In genomic region chr12:30362306-30362705, GRCm38 (mm10) we compare ENCODE assay signal across 22 mouse cellular contexts. TPM values are rescaled to one million over a fixed set of nuclear protein-coding genes. Genes with fewer than 3 reads are reported as not detected.
DNase-seq lines count a peak whose midpoint lies in the region; TF ChIP-seq lines count a peak whose summit lies in the region.
"Had no signal": no experiment of that assay in that cellular context is flagged by ENCODE, and none has a peak within 500 bp of the region (broad histone marks: within the 10 kb centered on the region; RNA-seq: fewer than 3 reads in every experiment).

No protein-coding gene starts in this region.

- no peak overlapping the region for H3K4me3 ChIP-seq in heart, adult 2 months
- H3K4me3 ChIP-seq: embryonic facial prominence, embryonic 10.5 days; embryonic facial prominence, embryonic 12.5 days; forebrain, embryonic 13.5 days; forebrain, embryonic 15.5 days had no signal

- no peak for TF ChIP-seq CTCF in heart, adult 2 months (IDR thresholded peaks at IDR 0.05)

- no peaks in the 10 kb centered on the region for H3K4me1 ChIP-seq in heart, adult 2 months (ENCODE audit: control insufficient read depth, insufficient read depth, low read length)
- H3K4me1 ChIP-seq: embryonic facial prominence, embryonic 10.5 days; embryonic facial prominence, embryonic 12.5 days; forebrain, embryonic 13.5 days; forebrain, embryonic 15.5 days had no signal

- intact Hi-C loops in heart, adult 2 months (cut with DNase I), result no loop called here

- no peak for TF ChIP-seq EP300 in heart, adult 2 months (IDR thresholded peaks at IDR 0.05; ENCODE audit: insufficient read depth, low read depth, low read length)

- DNase-seq in heart, adult 11 months, result peak; percentile 45
- DNase-seq in heart, adult 2 months, result no peak
- DNase-seq in kidney, adult 9 months, result peak; percentile 41
- no peak for DNase-seq in kidney, adult 11 months
- DNase-seq in yolk sac, embryonic 10.5 days (ENCODE audit: low spot score), result peak; percentile 16
- DNase-seq: adrenal gland, adult 8-10 months; adrenal gland, postnatal 14 days; adrenal gland, postnatal 36 days; B cell, adult 2 months; cerebellum, adult 11-12 months; cerebellum, adult 2 months; cerebellum, adult 9-10 months; cerebellum, postnatal 10 days; cerebellum, postnatal 25 days had no signal

- WGBS in heart, adult 2 months, result 64% methylated on average over 2 of the region's 2 CpGs

- no peaks in the 10 kb centered on the region for H3K36me3 ChIP-seq in heart, adult 2 months (ENCODE audit: control insufficient read depth, insufficient read depth, low read length)
- H3K36me3 ChIP-seq: embryonic facial prominence, embryonic 10.5 days; embryonic facial prominence, embryonic 12.5 days; forebrain, embryonic 15.5 days; G1E had no signal

- no peak overlapping the region for H3K27ac ChIP-seq in heart, adult 2 months
- H3K27ac ChIP-seq: embryonic facial prominence, embryonic 10.5 days; embryonic facial prominence, embryonic 12.5 days; forebrain, embryonic 13.5 days; forebrain, embryonic 15.5 days had no signal

- no peak for TF ChIP-seq POLR2A in heart, adult 2 months (IDR thresholded peaks at IDR 0.05; ENCODE audit: insufficient read depth, low read depth, low read length)

- no peaks in the 10 kb centered on the region for H3K79me2 ChIP-seq in heart, adult 2 months (replicated peaks; ENCODE audit: control insufficient read depth, insufficient read depth, low read length)

- H3K27me3 ChIP-seq in heart, adult 2 months (ENCODE audit: control insufficient read depth, insufficient read depth, low read length), result no peaks in the 10 kb centered on the region
- H3K27me3 ChIP-seq: CH12.LX; embryonic facial prominence, embryonic 12.5 days; forebrain, embryonic 13.5 days; forebrain, embryonic 15.5 days had no signal

- H3K9ac ChIP-seq in heart, adult 2 months (ENCODE audit: low read depth, low read length), result no peak overlapping the region
- H3K9ac ChIP-seq: embryonic facial prominence, embryonic 12.5 days; forebrain, embryonic 13.5 days; forebrain, embryonic 15.5 days had no signal

RNA-seq across cellular contexts. Expression of gene Sntg2, which starts 10.9 kb away (rescaled TPM):
- total RNA-seq in heart, adult 2 months (2021), result under 1 TPM; 0.29 to 0.48 TPM
- 0.55 and 0.88 TPM in 2 replicates for polyA plus RNA-seq in heart, adult 2 months (2012; rRNA removed)
- total RNA-seq: CH12.LX, G1E had no signal
- polyA plus RNA-seq: CD4-positive, CD25-positive, alpha-beta regulatory T cell, adult 4 months; G1E; Patski had no signal

Comparison
In these comparisons a context has a peak if more than half of its experiments do, and no peak if none do; other contexts are left out.
1. DNase-seq: peak in heart, adult 11 months (single experiment), kidney, adult 9 months (single experiment) and yolk sac, embryonic 10.5 days (single experiment); none in heart, adult 2 months (0 of 2) and kidney, adult 11 months (single experiment).